Mouse (Mus musculus) intestine, embryonic 15.5 days (tissue): ENCODE measurements at regions not wholly inside any gene's neighbourhood (a gene's known extent, or its start where the extent isn't known, plus 50 kb on each side); places are given as distances from the start of the nearest gene placed in this dataset.

Experiments
- ATAC-seq: fragments of 200-750 bp; cut with Nextera tagmentation; 2 replicates; pipeline ENCODE4 v1.8.0; 2017; ENCODE audit warnings: moderate TSS enrichment, moderate library complexity
- H3K27ac ChIP-seq: fragments of 300-500 bp; sonication (generic); 2 replicates; pipeline ENCODE4 v1.5.1; 2015; ENCODE audit warnings: mild to moderate bottlenecking, inconsistent platforms
- H3K27me3 ChIP-seq: fragments of 300-500 bp; sonication (generic); replicated peaks from 2 replicates; pipeline ENCODE4 v1.6.1; 2015; ENCODE audit warnings: inconsistent platforms
- H3K36me3 ChIP-seq: fragments of 300-500 bp; sonication (generic); 2 replicates; pipeline ENCODE4 v1.6.1; 2015; ENCODE audit warnings: inconsistent platforms
- H3K4me1 ChIP-seq: fragments of 300-500 bp; sonication (generic); replicated peaks from 2 replicates; pipeline ENCODE4 v1.6.1; 2015; ENCODE audit warnings: inconsistent platforms
- H3K4me2 ChIP-seq: fragments of 300-500 bp; sonication (generic); replicated peaks from 2 replicates; pipeline ENCODE4 v1.6.1; 2015; ENCODE audit warnings: mild to moderate bottlenecking, inconsistent platforms
- H3K4me3 ChIP-seq: fragments of 300-500 bp; sonication (generic); replicated peaks from 2 replicates; pipeline ENCODE4 v1.5.1; 2015; ENCODE audit warnings: inconsistent platforms
- H3K9ac ChIP-seq: fragments of 300-500 bp; sonication (generic); 2 replicates; pipeline ENCODE4 v1.6.1; 2015; ENCODE audit warnings: inconsistent platforms
- H3K9me3 ChIP-seq: fragments of 300-500 bp; sonication (generic); 2 replicates; pipeline ENCODE4 v1.6.1; 2016; ENCODE audit warnings: inconsistent platforms
- WGBS: fragments of 180-500 bp; shearing (Covaris S2); methylation state at CpG from one replicate; pipeline ENCODE4 v1.1.7; 2015; 5-methylcytosine and 5-hydroxymethylcytosine counted together

DNA sequence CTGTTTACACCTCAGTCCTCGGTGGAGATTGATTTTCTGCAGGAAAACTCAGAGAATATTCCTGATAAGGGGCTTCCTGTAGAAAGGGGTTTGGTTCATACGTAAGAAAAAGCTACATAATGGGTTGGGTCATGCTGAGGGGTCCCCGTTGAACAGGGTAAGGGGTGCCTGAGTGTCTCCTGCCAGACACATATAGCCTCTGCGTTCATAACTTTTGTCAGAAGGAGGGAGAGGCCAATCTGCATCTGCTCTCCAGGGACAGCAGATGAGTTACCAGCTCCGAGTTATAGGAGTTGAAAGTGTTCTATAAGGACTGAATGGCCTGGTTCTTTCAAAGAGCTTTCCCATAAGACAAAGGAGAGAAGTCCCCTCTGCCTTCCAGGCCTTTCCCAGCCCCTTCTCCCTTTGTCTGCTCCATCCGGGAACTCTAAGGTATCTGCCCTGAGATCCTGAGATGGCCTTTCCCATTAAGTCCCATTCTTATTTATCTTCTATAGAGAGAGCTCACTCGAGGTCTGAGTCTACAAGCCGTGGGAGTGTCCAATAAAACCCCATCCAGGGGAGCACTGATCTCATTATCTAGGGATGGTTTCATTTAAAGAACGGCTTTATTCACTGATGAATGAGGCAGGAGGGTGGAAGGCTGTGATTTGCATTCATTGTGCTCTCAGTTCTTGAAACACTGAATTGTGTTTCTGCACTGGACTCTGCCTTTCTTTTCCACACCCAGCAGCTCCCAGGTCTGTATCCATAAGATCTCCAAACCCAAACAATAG is 240.0 kb upstream of the Thbs1 start:
- Histone ChIP-seq H3K27ac (no peak overlapping the region), H3K4me1 (no peaks in the 10 kb centered on the region), H3K36me3 (no peaks in the 10 kb centered on the region), H3K4me3 (no peak overlapping the region), H3K4me2 (no peak overlapping the region), H3K9ac (no peak overlapping the region), H3K27me3 (no peaks in the 10 kb centered on the region), H3K9me3 (no peaks in the 10 kb centered on the region)
- no peak for ATAC-seq
- WGBS: 55% methylated on average over 9 of the region's 9 CpGs

DNA sequence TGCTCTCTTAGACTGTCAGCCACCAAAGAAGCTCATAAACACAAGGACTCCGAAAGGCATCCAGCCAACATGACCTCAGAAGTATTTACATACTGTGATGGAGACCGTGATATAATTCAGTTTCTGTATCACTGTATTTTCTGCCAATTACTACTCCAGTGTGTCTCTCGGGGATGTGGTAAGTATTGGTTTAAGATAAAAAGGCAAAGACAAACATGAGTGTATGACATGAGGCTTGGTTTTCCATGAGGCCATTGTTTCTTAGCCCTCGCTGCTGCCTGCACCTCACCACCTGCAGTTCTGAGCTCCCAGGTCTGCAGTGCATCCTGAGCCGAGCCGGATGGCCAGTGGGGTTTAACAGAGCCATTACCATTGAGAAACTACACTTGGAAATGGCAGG is 233.9 kb upstream of the Thbs1 start:
- Histone ChIP-seq H3K36me3 (no peaks in the 10 kb centered on the region), H3K9ac (no peak overlapping the region), H3K4me3 (no peak overlapping the region), H3K4me2 (no peak overlapping the region), H3K4me1 (no peaks in the 10 kb centered on the region), H3K27me3 (no peaks in the 10 kb centered on the region), H3K27ac (no peak overlapping the region), H3K9me3 (no peaks in the 10 kb centered on the region)
- WGBS: 49% methylated on average over 6 of the region's 6 CpGs
- peak; percentile 82 for ATAC-seq

DNA sequence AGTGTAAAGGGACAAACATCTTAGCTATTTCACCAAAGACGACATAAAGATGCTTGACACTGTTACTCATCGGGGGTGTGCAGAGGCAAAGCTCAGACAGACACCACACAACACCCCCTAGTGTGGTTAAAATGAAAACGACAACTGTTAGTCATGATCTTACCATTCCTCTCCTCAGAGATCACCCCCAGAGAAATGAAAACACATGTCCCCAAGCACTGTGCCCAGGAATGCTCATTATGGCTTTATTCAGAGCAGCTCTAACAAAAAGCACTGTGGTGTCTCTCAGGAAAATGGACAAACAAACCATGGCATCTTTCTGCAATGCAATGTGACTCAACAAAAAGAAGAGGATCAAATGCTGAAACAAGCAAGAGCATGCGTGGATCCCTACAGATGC is 229.5 kb upstream of the Thbs1 start:
- Histone ChIP-seq H3K27me3 (no peaks in the 10 kb centered on the region), H3K4me1 (no peaks in the 10 kb centered on the region), H3K4me3 (no peak overlapping the region), H3K27ac (no peak overlapping the region), H3K4me2 (no peak overlapping the region), H3K9me3 (no peaks in the 10 kb centered on the region), H3K9ac (no peak overlapping the region), H3K36me3 (no peaks in the 10 kb centered on the region)
- ATAC-seq: no peak
- 74% methylated on average over 4 of the region's 4 CpGs for WGBS

DNA sequence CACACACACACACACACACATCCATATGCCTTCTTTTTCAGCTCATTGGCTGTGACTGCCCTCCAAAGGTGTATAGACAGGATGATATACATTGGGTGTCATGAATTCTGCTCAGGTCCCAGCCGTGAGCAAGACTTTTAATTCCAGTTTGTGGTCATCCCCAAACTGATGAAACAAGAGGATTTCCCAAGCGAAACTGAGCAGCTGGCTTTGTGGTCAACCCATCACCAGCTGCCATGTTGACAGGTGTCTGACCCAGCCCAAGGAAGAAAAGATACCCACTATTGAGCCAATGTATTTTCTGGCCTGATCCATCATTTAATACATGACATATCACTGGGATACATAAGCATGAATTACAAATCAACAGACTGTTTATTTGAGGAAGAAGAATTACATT is 228.8 kb upstream of the Thbs1 start:
- ATAC-seq: no peak
- Histone ChIP-seq H3K4me2 (no peak overlapping the region), H3K4me3 (no peak overlapping the region), H3K27me3 (no peaks in the 10 kb centered on the region), H3K27ac (no peak overlapping the region), H3K36me3 (no peaks in the 10 kb centered on the region), H3K9me3 (no peaks in the 10 kb centered on the region), H3K9ac (no peak overlapping the region), H3K4me1 (no peaks in the 10 kb centered on the region)
- 93% methylated on average over 2 of the region's 2 CpGs for WGBS

DNA sequence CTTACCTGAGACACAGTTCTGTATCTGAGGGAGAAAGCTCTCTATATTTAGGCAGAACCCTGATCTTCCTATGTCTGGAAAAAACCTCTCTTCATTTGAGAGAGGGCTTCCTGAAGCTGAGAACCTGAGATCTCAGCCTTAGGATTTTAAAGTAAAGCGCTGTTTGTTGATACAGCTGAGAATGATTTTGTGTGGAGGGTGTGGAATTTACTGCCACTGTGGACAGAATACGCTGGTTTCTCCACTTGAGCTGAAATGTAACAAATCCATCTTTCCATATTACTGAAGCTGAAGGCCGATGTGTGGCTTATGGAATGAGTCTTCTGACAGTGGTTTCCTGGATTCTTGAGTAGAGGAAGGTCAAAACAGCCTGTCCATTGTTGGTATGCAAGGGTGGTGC is 225.2 kb upstream of the Thbs1 start:
- Histone ChIP-seq H3K27ac (no peak overlapping the region), H3K27me3 (no peaks in the 10 kb centered on the region), H3K9me3 (no peaks in the 10 kb centered on the region), H3K36me3 (no peaks in the 10 kb centered on the region), H3K4me2 (no peak overlapping the region), H3K9ac (no peak overlapping the region), H3K4me1 (no peaks in the 10 kb centered on the region), H3K4me3 (no peak overlapping the region)
- ATAC-seq: no peak
- 67% methylated on average over 3 of the region's 3 CpGs for WGBS

DNA sequence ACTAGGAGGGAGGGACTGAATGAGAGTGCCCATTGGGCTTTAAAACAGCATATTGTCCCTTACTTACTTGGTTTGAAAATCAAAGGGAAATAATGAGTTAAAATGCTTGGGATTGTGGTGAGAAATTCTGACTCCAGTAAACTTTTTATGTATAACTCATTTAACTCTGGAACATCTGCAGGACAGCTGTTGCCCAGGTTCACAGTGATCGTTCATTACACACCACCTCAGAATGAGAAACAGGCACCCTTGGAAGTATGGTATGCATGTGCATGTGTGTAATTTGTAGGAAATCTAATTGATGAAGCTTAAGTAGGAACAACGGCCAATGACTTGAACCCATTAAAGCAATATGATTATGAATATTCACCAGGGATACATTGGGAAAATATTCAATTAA is 210.4 kb upstream of the Thbs1 start:
- Histone ChIP-seq H3K36me3 (no peaks in the 10 kb centered on the region), H3K27ac (no peak overlapping the region), H3K4me2 (no peak overlapping the region), H3K27me3 (no peaks in the 10 kb centered on the region), H3K4me1 (no peaks in the 10 kb centered on the region), H3K9me3 (no peaks in the 10 kb centered on the region), H3K9ac (no peak overlapping the region), H3K4me3 (no peak overlapping the region)
- WGBS: 52% methylated on average over 2 of the region's 2 CpGs
- ATAC-seq: no peak

DNA sequence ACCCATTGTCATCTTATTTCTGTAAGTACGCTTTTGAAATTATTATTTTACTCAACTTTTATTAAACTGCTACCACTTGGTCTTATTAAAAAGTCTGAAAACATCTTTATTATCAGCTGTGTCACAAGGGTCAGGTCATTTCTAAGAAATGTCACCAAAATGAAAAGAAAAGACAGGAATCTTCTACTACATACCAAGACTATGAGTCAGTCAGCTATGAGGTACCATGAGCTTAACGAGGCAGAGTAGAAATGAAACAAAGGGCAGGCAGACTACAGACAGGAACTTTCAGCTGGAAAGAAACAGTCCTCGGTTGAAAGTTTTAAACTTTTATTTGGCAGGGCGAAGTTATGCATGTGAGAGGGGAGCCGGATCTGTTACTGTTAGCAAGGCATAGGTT is 208.8 kb upstream of the Thbs1 start:
- H3K27me3 ChIP-seq: no peaks in the 10 kb centered on the region
- no peak for ATAC-seq
- H3K36me3 ChIP-seq: no peaks in the 10 kb centered on the region
- WGBS: 74% methylated on average over 5 of the region's 5 CpGs
- no peak overlapping the region for H3K4me2 ChIP-seq
- no peak overlapping the region for H3K9ac ChIP-seq
- no peak overlapping the region for H3K4me3 ChIP-seq
- no peaks in the 10 kb centered on the region for H3K9me3 ChIP-seq
- no peak overlapping the region for H3K27ac ChIP-seq
- no peaks in the 10 kb centered on the region for H3K4me1 ChIP-seq

DNA sequence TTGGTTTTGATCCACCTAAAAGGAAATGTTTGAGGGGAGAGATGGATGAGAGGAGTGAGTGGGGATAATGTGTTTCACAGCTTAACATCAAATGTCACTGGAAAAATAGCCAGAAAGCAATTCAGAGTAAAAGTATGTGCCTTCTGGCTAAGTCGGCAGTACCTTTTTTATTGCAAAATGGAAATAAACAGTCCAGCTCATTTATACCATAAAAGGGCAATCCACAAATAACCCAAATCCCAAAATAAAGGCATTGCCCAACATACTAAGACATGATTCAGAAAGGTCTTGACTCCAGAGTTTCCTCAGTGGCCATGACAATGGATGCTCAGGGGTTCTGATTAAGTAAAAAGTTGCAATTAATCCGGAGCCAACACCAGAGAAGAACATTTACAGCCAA is 208.0 kb upstream of the Thbs1 start:
- WGBS: 65% methylated on average over 2 of the region's 2 CpGs
- H3K9ac ChIP-seq: no peak overlapping the region
- H3K27ac ChIP-seq: no peak overlapping the region
- H3K27me3 ChIP-seq: no peaks in the 10 kb centered on the region
- no peak for ATAC-seq
- no peak overlapping the region for H3K4me2 ChIP-seq
- no peaks in the 10 kb centered on the region for H3K36me3 ChIP-seq
- H3K4me3 ChIP-seq: no peak overlapping the region
- no peaks in the 10 kb centered on the region for H3K4me1 ChIP-seq
- H3K9me3 ChIP-seq: no peaks in the 10 kb centered on the region

DNA sequence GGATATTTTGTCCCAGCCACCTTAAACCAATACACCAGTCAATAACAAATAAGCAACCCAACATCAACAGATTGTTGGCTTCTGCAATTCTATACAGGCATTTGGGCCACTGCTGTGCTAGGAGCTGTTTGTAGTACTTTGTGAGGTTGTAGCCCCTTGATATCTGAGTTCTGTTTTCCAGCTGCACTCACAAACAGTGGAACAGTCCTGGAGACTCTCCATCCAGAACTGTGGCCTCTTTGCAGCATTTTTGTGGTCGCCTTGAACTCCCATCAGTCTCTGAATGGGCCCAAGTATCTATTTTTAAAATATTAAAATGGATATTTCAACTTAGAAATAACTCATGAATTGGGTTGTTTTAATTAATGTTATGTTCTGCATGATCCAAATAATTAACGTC is 205.2 kb upstream of the Thbs1 start:
- H3K4me1 ChIP-seq: no peaks in the 10 kb centered on the region
- no peak overlapping the region for H3K9ac ChIP-seq
- no peaks in the 10 kb centered on the region for H3K27me3 ChIP-seq
- ATAC-seq: no peak
- no peak overlapping the region for H3K4me2 ChIP-seq
- H3K4me3 ChIP-seq: no peak overlapping the region
- no peaks in the 10 kb centered on the region for H3K9me3 ChIP-seq
- H3K36me3 ChIP-seq: no peaks in the 10 kb centered on the region
- WGBS: 86% methylated on average over 2 of the region's 2 CpGs
- no peak overlapping the region for H3K27ac ChIP-seq

DNA sequence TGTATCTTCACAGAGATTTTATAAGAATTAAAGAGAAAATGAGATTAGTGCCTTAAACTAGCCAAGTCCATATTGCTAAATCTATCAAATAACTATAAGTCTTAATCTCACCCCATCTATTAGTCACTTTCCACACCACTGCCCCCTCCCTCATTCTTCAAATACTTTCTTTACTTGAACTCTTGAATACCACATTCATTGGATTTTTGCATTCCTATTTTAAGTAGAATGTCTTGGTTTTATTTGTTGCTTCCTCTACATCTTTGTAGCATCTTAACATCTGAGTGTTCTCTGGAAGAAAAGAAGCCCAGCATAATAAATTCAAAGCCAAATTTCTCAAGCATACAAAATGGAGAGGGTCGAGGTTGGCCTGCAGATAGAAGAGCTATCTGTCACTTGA is 200.9 kb upstream of the Thbs1 start:
- no peak overlapping the region for H3K4me2 ChIP-seq
- no peak overlapping the region for H3K4me3 ChIP-seq

DNA sequence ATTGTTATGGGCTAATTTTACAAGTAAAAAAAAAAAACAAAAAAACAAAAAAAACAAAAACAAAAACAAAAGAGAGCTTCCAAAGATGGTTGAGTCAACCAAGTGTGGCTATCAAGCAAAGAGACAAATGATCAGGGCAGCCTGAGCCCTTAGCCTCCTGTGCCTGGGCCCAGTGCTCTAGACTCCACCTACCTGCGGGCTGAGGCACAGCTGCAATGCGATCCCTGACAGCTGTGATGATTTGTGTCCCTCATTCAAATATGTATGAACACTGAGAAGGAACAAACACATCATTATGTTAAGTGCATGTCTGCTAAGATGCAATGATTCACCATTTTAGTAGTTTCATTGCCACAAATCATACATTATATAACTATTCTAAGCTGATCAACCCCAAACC is 199.0 kb upstream of the Thbs1 start:
- no peak overlapping the region for H3K9ac ChIP-seq
- H3K4me2 ChIP-seq: no peak overlapping the region
- H3K4me1 ChIP-seq: no peaks in the 10 kb centered on the region
- H3K36me3 ChIP-seq: no peaks in the 10 kb centered on the region
- H3K9me3 ChIP-seq: no peaks in the 10 kb centered on the region
- no peak overlapping the region for H3K27ac ChIP-seq
- no peak overlapping the region for H3K4me3 ChIP-seq
- WGBS: 63% methylated on average over 2 of the region's 2 CpGs
- no peak for ATAC-seq
- H3K27me3 ChIP-seq: no peaks in the 10 kb centered on the region

More for the DNA sequence above, 200.9 kb upstream of the Thbs1 start:
- H3K27me3 ChIP-seq: no peaks in the 10 kb centered on the region
- no peaks in the 10 kb centered on the region for H3K9me3 ChIP-seq
- no peak for ATAC-seq
- no peaks in the 10 kb centered on the region for H3K36me3 ChIP-seq
- H3K27ac ChIP-seq: no peak overlapping the region
- no peaks in the 10 kb centered on the region for H3K4me1 ChIP-seq
- 54% methylated on average over 1 of the region's 1 CpGs for WGBS
- no peak overlapping the region for H3K9ac ChIP-seq

DNA sequence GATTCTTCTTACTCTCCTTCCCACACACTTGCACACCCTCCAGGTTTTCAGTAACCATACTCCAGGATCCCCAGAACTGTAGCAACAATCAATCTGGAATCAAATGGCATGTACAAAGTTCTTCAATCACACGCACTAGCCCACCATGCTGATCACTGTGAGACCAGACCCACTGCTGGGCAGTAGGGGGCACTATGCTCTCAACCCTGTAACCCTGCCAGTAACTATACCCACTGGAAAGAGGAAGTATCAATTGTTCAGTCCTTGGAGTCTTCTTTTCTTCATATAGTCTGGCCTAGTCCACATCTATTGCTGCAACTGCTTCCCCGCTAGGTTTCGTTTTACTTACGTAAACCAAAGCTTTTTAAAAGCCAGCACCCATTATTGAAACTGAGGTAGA is 197.8 kb upstream of the Thbs1 start:
- Histone ChIP-seq H3K4me2 (no peak overlapping the region), H3K36me3 (no peaks in the 10 kb centered on the region), H3K9ac (no peak overlapping the region), H3K4me3 (no peak overlapping the region), H3K27me3 (no peaks in the 10 kb centered on the region), H3K4me1 (no peaks in the 10 kb centered on the region), H3K27ac (no peak overlapping the region), H3K9me3 (no peaks in the 10 kb centered on the region)
- ATAC-seq: no peak
- WGBS: 93% methylated on average over 4 of the region's 4 CpGs

DNA sequence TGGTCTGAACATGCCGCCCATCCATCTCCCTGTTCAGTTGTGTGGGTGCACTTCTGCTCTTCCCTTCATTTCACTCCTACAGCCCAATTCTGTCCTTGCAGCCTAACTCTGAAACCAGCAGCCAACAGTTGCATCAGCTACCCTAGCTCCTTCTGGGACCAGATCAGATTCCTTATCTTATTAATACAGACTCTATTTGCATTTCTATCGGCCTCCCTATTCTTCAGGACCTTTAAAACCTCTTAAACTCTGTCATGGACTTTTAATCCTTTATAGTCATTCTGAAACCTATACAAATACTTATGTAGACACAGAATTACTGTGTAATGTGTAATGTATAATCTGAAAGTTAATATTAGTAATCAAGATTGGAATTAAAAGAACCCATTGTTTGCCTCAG is 195.9 kb upstream of the Thbs1 start:
- no peak for ATAC-seq
- no peaks in the 10 kb centered on the region for H3K4me1 ChIP-seq
- no peak overlapping the region for H3K9ac ChIP-seq
- no peak overlapping the region for H3K4me2 ChIP-seq
- H3K27me3 ChIP-seq: no peaks in the 10 kb centered on the region
- H3K9me3 ChIP-seq: no peaks in the 10 kb centered on the region
- 77% methylated on average over 2 of the region's 2 CpGs for WGBS
- no peak overlapping the region for H3K4me3 ChIP-seq
- H3K27ac ChIP-seq: no peak overlapping the region
- H3K36me3 ChIP-seq: no peaks in the 10 kb centered on the region
